Mouse (Mus musculus) forelimb bud, embryonic 11.5 days (tissue): ENCODE data around the gene Immt.
A peak's percentile ranks its signal among the peaks of the same experiment; 100 is the strongest.
"Not testable (repeated sequence)": the region's sequence is repeated elsewhere in the genome, so short reads cannot be mapped to it uniquely, and the experiment has no call there.

Experiments
- DNase-seq: peaks from one replicate; pipeline ENCODE4 v3.0.0-alpha.2; 2012; ENCODE audit warnings: low read depth, low spot score

The Immt gene

GRCm38 (mm10) chr6:71840597-71841290 lies 9.6 kb downstream of the Immt start:
- no peak for DNase-seq

DNA sequence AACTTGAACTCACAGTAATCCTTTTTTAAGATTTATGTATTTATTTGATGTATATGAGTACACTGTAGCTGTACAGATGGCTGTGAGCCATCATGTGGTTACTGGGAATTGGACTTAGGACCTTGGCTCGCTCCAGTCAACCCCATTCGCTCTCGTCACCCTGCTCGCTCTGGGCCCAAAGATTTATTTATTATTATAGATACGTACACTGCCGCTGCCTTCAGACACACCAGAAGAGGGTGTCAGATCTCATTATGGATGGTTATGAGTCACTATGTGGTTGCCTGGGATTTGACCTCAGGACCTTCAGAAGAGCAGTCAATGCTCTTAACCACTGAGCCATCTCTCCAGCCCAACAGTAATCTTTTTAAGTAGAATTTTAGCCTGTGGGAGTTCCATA lies 15.8 kb downstream of the Immt start:
- not testable (repeated sequence) for DNase-seq

DNA sequence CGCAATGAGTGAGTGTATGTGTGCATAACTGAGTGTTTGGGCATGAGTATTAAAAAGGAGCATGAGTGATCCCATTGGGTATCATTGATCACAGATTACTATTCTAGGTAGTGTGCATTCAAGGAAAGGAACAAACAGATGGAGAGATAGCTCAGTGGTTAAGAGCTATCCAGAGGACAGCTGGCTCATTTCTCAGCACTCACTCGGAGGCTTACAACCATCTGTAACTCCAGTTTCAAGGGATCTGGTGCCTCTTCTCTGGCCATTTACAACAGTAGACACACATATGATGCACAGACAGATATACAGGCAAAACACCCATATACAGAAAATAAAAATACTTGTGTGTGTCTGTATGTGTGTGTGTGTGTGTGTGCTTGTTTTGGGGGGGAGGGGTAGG lies 36.6 kb downstream of the Immt start:
- DNase-seq: no peak

DNA sequence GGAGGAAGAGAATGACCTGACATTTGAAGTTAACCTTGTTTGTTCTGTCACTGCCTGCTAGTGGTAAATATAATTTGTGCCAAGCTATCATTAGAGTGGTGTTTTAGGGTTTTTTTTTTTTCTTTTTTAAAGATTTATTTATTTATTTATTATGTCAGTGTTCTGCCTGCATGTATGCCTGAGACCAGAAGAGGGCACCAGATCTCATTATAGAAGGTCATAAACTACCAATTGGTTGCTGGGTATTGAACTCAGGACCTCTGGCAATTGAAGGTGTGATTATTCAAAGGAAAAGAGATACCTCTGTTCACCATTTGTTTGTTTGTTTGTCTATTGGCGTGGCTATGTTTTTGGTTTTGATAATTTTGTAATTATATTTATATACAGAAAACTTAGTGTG lies 37.7 kb downstream of the Immt start:
- peak; percentile 8 for DNase-seq

DNA sequence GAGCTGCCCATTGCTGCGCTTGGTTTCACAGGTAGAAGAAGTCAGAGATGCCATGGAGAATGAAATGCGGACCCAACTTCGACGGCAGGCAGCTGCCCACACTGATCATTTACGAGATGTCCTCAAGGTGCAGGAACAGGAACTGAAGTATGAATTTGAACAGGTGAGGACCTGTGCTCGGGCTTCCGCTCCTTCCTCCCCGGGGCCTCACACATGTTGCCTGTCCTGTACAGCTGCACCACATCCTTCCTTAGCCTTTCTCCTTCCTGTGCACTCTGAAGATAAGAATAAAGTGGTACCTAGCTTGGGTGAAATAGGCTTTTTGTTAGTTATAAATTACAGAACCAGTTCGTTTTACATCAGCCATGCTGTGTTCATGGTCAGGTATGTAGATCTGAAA lies 40.3 kb downstream of the Immt start:
- DNase-seq: no peak

GRCm38 (mm10) chr6:71877965-71878760 lies 47.0 kb downstream of the Immt start:
- DNase-seq: no peak

GRCm38 (mm10) chr6:71893263-71893662 lies 62.1 kb downstream of the Immt start:
- DNase-seq: no peak

DNA sequence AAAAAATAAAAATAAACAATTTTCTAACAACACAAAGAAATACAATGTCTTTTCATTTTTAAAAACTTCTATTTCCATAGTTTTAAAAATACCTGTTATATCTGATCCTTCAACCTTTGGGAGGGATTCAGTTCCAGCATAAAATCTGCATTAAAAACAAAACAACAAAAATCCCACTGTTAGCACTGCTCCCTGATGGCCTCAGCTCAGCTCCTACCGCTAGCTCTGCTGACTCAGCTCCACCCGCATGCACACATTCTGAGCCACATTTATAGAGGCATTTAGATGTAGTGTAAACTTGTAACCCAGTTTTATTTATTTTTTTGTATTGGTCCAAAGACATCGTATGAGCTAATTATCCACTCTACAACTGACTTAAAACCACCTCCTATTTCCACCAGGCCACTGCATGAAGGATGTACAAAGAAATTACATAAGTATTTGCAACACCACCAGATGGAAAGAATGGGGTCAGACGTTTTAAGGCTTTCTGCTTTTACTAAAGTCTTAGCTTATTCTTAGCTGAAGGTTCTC lies 76.6 kb downstream of the Immt start:
- no peak for DNase-seq

- peak; percentile 94 for DNase-seq
Measured at GRCm38 (mm10) chr6:71908481-71909381, 77.6 kb downstream of the Immt start, which contains the start of the genes Ptcd3 and Polr1a. TSS of gene Ptcd3 (minus strand) at chr6:71908750. TSS of gene Polr1a (plus strand) at chr6:71909053.

DNA sequence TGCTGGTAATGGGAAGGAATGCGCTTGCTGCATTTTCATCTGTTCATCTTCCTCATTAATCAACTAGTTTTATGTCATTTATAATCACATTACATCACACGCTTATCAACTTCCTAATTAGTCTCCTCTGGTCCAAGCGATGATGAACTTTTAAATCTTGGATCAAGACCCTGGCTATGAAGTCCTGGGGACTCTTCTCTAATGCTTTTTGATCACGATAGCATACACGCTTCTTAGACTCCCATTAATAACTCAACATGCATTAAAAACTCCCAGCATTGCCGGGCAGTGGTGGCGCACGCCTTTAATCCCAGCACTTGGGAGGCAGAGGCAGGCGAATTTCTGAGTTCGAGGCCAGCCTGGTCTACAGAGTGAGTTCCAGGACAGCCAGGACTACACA lies 78.3 kb downstream of the Immt start:
- no peak for DNase-seq

DNA sequence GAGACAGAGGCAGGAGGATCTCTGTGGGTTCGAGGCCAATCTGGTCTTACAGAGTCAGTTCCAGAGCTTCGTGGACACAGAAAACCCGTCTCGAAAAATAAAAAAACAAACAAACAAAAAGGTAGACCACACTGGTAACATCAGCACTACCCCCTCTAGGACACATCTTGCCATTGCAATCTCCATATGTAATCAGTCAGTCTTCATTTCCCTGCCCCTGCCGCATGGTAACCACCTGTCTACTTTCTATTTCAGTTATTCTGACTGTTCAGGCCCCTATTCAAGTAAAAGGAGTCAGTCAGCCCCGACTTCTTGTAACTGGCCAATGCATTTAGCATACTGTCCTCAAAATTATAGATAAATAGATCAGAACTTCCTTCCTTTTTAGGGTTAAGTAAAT lies 78.7 kb downstream of the Immt start:
- no peak for DNase-seq

- DNase-seq: no peak
Measured at GRCm38 (mm10) chr6:71911686-71912450, 80.7 kb downstream of the Immt start.

DNA sequence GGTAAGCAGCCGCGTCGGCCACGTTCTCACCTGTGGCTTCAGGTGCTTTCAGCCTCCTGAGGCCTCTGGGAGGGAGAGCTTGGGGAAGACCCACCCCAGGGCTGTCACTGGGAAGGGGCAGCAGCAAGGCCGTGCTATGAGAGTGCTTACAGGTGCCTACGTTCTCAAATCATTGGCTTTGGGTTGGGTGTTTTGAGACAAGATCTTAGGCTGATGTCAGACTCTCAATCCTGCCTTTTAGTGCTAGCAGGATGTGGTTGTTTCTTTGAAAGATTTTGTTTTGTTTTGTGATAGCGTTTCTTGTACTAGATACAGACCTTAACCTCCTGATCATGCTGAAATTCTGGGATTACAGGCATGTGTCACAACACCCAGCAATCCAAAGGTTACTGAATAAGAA lies 89.6 kb downstream of the Immt start:
- DNase-seq: no peak

DNA sequence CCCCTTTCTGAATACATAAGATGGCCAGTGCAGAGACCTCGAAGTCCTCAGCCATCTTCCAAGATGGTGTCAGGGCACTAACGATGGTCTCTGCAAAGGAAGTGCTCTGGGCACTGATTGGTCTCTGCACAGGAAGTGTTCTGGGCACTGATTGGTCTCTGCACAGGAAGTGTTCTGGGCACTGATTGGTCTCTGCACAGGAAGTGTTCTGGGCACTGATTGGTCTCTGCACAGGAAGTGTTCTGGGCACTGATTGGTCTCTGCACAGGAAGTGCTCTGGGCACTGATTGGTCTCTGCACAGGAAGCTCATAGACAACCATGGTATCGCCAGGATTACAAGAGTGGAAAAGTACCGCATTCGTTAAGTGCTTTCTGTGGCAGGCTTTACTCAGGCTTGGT lies 94.1 kb downstream of the Immt start:
- DNase-seq: not testable (repeated sequence)
